Mouse (Mus musculus) kidney, adult 2 months (tissue): Measurements from ENCODE around the gene F7. TPM values are rescaled to one million over a fixed set of nuclear protein-coding genes. Genes with fewer than 3 reads are reported as not detected.
"Not testable (repeated sequence)": the region's sequence is repeated elsewhere in the genome, so short reads cannot be mapped to it uniquely, and the experiment has no call there.

Experiments used
- DNase-seq: peaks from one replicate; pipeline ENCODE4 v3.0.0; 2021
- H3K27ac ChIP-seq: fragments of 200-500 bp; 2 replicates; pipeline ENCODE4 v1.5.1; 2012; ENCODE audit warnings: low read depth, low read length, control low read depth, inconsistent platforms; ENCODE audit not compliant: insufficient read depth
- H3K27me3 ChIP-seq: fragments of 200-500 bp; replicated peaks from 2 replicates; pipeline ENCODE4 v1.6.1; 2012; ENCODE audit warnings: mild to moderate bottlenecking, moderate library complexity, low read length, inconsistent platforms; ENCODE audit not compliant: control insufficient read depth, insufficient read depth
- H3K36me3 ChIP-seq: fragments of 200-500 bp; 2 replicates; pipeline ENCODE4 v1.6.1; 2012; ENCODE audit warnings: mild to moderate bottlenecking, moderate library complexity, low read length, inconsistent platforms; ENCODE audit not compliant: control insufficient read depth, insufficient read depth
- H3K4me1 ChIP-seq: fragments of 200-500 bp; 2 replicates; pipeline ENCODE4 v1.6.1; 2011; ENCODE audit warnings: low read length; ENCODE audit not compliant: control insufficient read depth, insufficient read depth
- H3K4me3 ChIP-seq: fragments of 200-500 bp; 2 replicates; pipeline ENCODE4 v1.5.1; 2011; ENCODE audit warnings: mild to moderate bottlenecking, low read depth, low read length, control low read depth; ENCODE audit not compliant: insufficient read depth
- CTCF ChIP-seq: fragments of 200-500 bp; conservative IDR thresholded peaks from 2 replicates; pipeline ENCODE4 v1.5.1; 2011; ENCODE audit warnings: low read depth, mild to moderate bottlenecking, control low read depth, low read length, moderate library complexity, mixed read lengths; ENCODE audit not compliant: insufficient read depth, insufficient read length
- POLR2A ChIP-seq: fragments of 200-500 bp; IDR thresholded peaks from one replicate; pipeline ENCODE4 v1.6.1; 2011; ENCODE audit warnings: low read depth, low read length, control low read depth
- WGBS: fragments of 180-500 bp; shearing (Covaris S2); methylation state at CpG from one replicate; pipeline ENCODE4 v1.1.7; 2018; 5-methylcytosine and 5-hydroxymethylcytosine counted together
- polyA plus RNA-seq: library from polyadenylated mRNA; depleted of rRNA; stranded (reverse); fragments of >200 nt; gene quantifications from 2 replicates; pipeline ENCODE4 v1.2.3, GENCODE M21; 2012

The F7 gene
- polyA plus RNA-seq, 1 experiment: 0.19 TPM

- Histone ChIP-seq H3K36me3 (no peaks in the 10 kb centered on the region), H3K27ac (no peak overlapping the region), H3K4me3 (no peak overlapping the region), H3K27me3 (no peaks in the 10 kb centered on the region), H3K4me1 (no peaks in the 10 kb centered on the region)
- DNase-seq: no peak
- TF ChIP-seq CTCF (no peak), POLR2A (no peak)
- WGBS: 76% methylated on average over 10 of the region's 10 CpGs
Observed at GRCm38 (mm10) chr8:13050550-13050949, 24.7 kb downstream of the F7 start.

DNA sequence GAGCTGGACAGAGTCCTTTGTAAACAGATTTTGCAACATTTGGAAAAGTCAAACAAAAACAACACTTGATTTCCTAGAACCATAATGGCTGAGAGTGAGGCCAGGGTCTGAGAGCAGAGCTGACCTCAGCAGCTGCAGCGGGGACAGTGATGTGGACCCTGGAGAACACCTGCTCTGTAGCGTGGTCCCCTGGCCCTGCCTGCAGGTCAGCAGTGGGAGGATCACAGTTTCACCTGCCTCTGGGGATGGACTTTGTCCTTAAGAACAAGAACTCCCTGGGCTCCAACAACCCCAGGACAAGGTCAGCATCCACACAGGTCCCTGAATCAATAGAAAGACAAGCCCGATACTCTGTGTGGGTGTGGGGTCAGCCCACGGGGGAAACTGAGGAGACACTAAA, 31.5 kb downstream of the F7 start:
- TF ChIP-seq CTCF (no peak), POLR2A (no peak)
- no peak overlapping the region for H3K27ac ChIP-seq
- peak; percentile 72 for DNase-seq
- H3K4me1 ChIP-seq: peaks cover 3% of the 10 kb centered on the region; the same call in 1 of the 2 replicates
- no peaks in the 10 kb centered on the region for H3K36me3 ChIP-seq
- H3K4me3 ChIP-seq: no peak overlapping the region
- 52% methylated on average over 4 of the region's 4 CpGs for WGBS
- no peaks in the 10 kb centered on the region for H3K27me3 ChIP-seq

DNA sequence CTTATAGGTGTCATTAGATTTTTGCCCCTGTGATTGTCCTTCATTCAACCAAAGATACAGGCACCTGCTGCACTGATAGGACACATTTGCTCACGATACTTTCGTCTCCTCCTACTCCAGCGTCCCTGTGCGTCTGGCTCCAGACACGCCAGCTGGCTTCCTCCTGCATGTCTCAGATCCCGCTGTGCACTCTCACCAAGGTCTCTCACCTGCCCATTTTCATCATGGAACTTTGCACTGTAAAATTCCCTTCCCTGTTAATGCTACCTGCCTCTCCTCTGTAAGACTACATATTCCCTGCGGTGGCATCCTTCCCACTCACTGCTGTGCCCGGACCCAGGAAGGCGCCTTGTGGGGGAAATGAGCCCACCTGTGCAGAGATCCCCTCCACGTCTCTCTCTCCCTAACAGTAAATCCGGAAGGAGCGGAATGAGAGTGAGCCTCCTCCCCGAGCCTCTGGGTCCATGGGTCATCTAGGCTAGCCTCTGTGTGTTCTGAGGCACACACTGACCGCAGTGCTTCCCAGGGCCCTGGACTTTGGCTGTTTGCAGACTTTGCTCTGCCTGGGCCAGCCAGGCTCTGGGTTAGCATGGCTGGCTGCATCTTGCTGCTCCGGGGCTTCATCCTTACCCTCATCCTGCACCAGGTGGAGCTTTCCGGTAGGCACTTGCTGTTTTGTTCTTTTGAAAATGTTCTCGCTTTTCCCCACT, 34.8 kb downstream of the F7 start, which contains the start of gene Proz:
Gene Proz, plus strand, starts transcription at position 474 of the 710 bp plus-strand sequence.
- no peaks in the 10 kb centered on the region for H3K27me3 ChIP-seq
- TF ChIP-seq CTCF (no peak), POLR2A (no peak)
- peak within 1 kb of the TSS; percentile 90 for H3K27ac ChIP-seq
- peaks cover 3% of the 10 kb centered on the region; the same call in 1 of the 2 replicates for H3K4me1 ChIP-seq
- H3K36me3 ChIP-seq: no peaks in the 10 kb centered on the region
- 50% methylated on average over 17 of the region's 17 CpGs for WGBS
- DNase-seq: peak; percentile 91
- H3K4me3 ChIP-seq: peak within 1 kb of the TSS; percentile 38

- Histone ChIP-seq H3K36me3 (no peaks in the 10 kb centered on the region), H3K27me3 (no peaks in the 10 kb centered on the region), H3K27ac (no peak overlapping the region), H3K4me1 (peaks cover 3% of the 10 kb centered on the region; the same call in 1 of the 2 replicates), H3K4me3 (no peak overlapping the region)
- no peak for DNase-seq
- TF ChIP-seq POLR2A: no peak
- WGBS: 75% methylated on average over 16 of the region's 16 CpGs
Observed at GRCm38 (mm10) chr8:13063112-13063511, 37.3 kb downstream of the F7 start.

GRCm38 (mm10) chr8:13073255-13073654, 47.4 kb downstream of the F7 start:
- no peak overlapping the region for H3K4me3 ChIP-seq
- no peaks in the 10 kb centered on the region for H3K27me3 ChIP-seq
- no peaks in the 10 kb centered on the region for H3K36me3 ChIP-seq
- 95% methylated on average over 11 of the region's 11 CpGs for WGBS
- H3K27ac ChIP-seq: no peak overlapping the region
- TF ChIP-seq CTCF: no peak
- no peak for TF ChIP-seq POLR2A
- DNase-seq: no peak
- H3K4me1 ChIP-seq: no peaks in the 10 kb centered on the region

- WGBS: 90% methylated on average over 8 of the region's 8 CpGs
- Histone ChIP-seq H3K4me1 (no peaks in the 10 kb centered on the region), H3K27ac (no peak overlapping the region), H3K27me3 (no peaks in the 10 kb centered on the region), H3K4me3 (no peak overlapping the region), H3K36me3 (no peaks in the 10 kb centered on the region; the same call in 1 of the 2 replicates)
- TF ChIP-seq CTCF (no peak), POLR2A (no peak)
- no peak for DNase-seq
Observed at GRCm38 (mm10) chr8:13075044-13075443, 49.2 kb downstream of the F7 start.

DNA sequence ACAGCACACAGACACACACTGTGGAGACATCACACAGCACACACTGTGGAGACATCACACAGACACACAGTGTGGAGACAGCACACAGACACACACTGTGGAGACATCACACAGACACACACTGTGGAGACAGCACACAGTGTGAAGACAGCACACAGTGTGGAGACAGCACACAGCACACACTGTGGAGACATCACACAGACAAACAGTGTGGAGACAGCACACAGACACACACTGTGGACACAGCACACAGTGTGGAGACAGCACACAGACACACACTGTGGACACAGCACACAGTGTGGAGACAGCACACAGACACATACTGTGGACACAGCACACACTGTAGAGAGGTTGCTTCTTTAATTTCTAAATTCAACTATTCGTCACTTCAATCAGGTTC, 49.7 kb downstream of the F7 start:
- not testable (repeated sequence) for H3K27me3 ChIP-seq, H3K4me3 ChIP-seq, DNase-seq, H3K4me1 ChIP-seq, H3K36me3 ChIP-seq, H3K27ac ChIP-seq
- 73% methylated on average over 1 of the region's 1 CpGs for WGBS
